Mouse (Mus musculus): ENCODE data around the gene Ibsp.

Ibsp gene

GRCm38 (mm10) chr5:104298994-104299393, at the start of gene Ibsp:
Gene Ibsp (plus strand): TSS chr5:104299171.
- in situ Hi-C loops (cut with MboI) = no loop called here

- in situ Hi-C loops (cut with MboI) = no loop called here
Observed at GRCm38 (mm10) chr5:104251811-104252210, 47.2 kb upstream of the Ibsp start.

- in situ Hi-C loops (cut with MboI) = no loop called here
Observed at GRCm38 (mm10) chr5:104256585-104256984, 42.4 kb upstream of the Ibsp start.

- in situ Hi-C loops (cut with MboI) = no loop called here
Observed at GRCm38 (mm10) chr5:104261908-104262461, 37.0 kb upstream of the Ibsp start.

GRCm38 (mm10) chr5:104263014-104263776, 35.8 kb upstream of the Ibsp start:
- in situ Hi-C loops (cut with MboI) = no loop called here

- in situ Hi-C loops (cut with MboI) = no loop called here
Observed at GRCm38 (mm10) chr5:104294201-104294600, 4.8 kb upstream of the Ibsp start.

GRCm38 (mm10) chr5:104314073-104314472, 15.1 kb downstream of the Ibsp start:
- in situ Hi-C loops (cut with MboI) = no loop called here

- in situ Hi-C loops (cut with MboI) = no loop called here
Observed at GRCm38 (mm10) chr5:104325029-104325428, 26.1 kb downstream of the Ibsp start, which contains the start of gene Mepe. Gene Mepe (plus strand): TSS chr5:104325329.

- in situ Hi-C loops (cut with MboI) = no loop called here
Observed at GRCm38 (mm10) chr5:104326884-104327283, 27.9 kb downstream of the Ibsp start.

GRCm38 (mm10) chr5:104327389-104327788, 28.4 kb downstream of the Ibsp start:
- in situ Hi-C loops (cut with MboI) = no loop called here

- in situ Hi-C loops (cut with MboI) = no loop called here
Observed at GRCm38 (mm10) chr5:104327876-104328275, 28.9 kb downstream of the Ibsp start.

- in situ Hi-C loops (cut with MboI) = no loop called here
Observed at GRCm38 (mm10) chr5:104328317-104328850, 29.4 kb downstream of the Ibsp start.

- in situ Hi-C loops (cut with MboI) = no loop called here
Observed at GRCm38 (mm10) chr5:104329381-104329780, 30.4 kb downstream of the Ibsp start.

- in situ Hi-C loops (cut with MboI) = no loop called here
Observed at GRCm38 (mm10) chr5:104330088-104330487, 31.1 kb downstream of the Ibsp start.

GRCm38 (mm10) chr5:104332296-104332695, 33.3 kb downstream of the Ibsp start:
- in situ Hi-C loops (cut with MboI) = no loop called here

- in situ Hi-C loops (cut with MboI) = no loop called here
Observed at GRCm38 (mm10) chr5:104333231-104333640, 34.3 kb downstream of the Ibsp start.

GRCm38 (mm10) chr5:104333643-104334042, 34.7 kb downstream of the Ibsp start:
- in situ Hi-C loops (cut with MboI) = no loop called here

- in situ Hi-C loops (cut with MboI) = no loop called here
Observed at GRCm38 (mm10) chr5:104334516-104334915, 35.5 kb downstream of the Ibsp start.

GRCm38 (mm10) chr5:104335962-104336361, 37.0 kb downstream of the Ibsp start:
- in situ Hi-C loops (cut with MboI) = no loop called here

GRCm38 (mm10) chr5:104337491-104337890, 38.5 kb downstream of the Ibsp start:
- in situ Hi-C loops (cut with MboI) = no loop called here

GRCm38 (mm10) chr5:104339009-104339408, 40.0 kb downstream of the Ibsp start:
- in situ Hi-C loops (cut with MboI) = no loop called here

GRCm38 (mm10) chr5:104339706-104340512, 40.9 kb downstream of the Ibsp start:
- in situ Hi-C loops (cut with MboI) = no loop called here

GRCm38 (mm10) chr5:104340513-104340829, 41.5 kb downstream of the Ibsp start:
- in situ Hi-C loops (cut with MboI) = no loop called here
